Mouse (Mus musculus) embryonic fibroblast, embryonic 13.5 days (primary cell): ENCODE results near the gene Jpt1. TPM values are rescaled to one million over a fixed set of nuclear protein-coding genes. Genes with fewer than 3 reads are reported as not detected.
"Not testable (repeated sequence)": the region's sequence is repeated elsewhere in the genome, so short reads cannot be mapped to it uniquely, and the experiment has no call there.

Experiments
- H3K27ac ChIP-seq: 2 replicates; pipeline ENCODE4 v1.5.1; 2012; ENCODE audit warnings: low read length, control low read depth, inconsistent platforms; ENCODE audit not compliant: insufficient read depth
- H3K4me1 ChIP-seq: 2 replicates; pipeline ENCODE4 v1.6.1; 2011; ENCODE audit warnings: low read length; ENCODE audit not compliant: control insufficient read depth, insufficient read depth
- H3K4me3 ChIP-seq: 2 replicates; pipeline ENCODE4 v1.5.1; 2011; ENCODE audit warnings: mild to moderate bottlenecking, control low read depth, low read length; ENCODE audit not compliant: insufficient read depth
- CTCF ChIP-seq: IDR thresholded peaks from 2 replicates; pipeline ENCODE4 v1.5.1; 2011; ENCODE audit warnings: mild to moderate bottlenecking, control low read depth, low read length, moderate library complexity, borderline replicate concordance; ENCODE audit not compliant: insufficient read depth
- POLR2A ChIP-seq: IDR thresholded peaks from 2 replicates; pipeline ENCODE4 v1.6.1; 2011; ENCODE audit warnings: low read depth, mild to moderate bottlenecking, control low read depth, low read length, moderate library complexity
- polyA plus RNA-seq: library from polyadenylated mRNA; stranded (reverse); fragments of >200 nt; gene quantifications from 2 replicates; pipeline ENCODE4 v1.2.4, GENCODE M21; 2011; ENCODE audit warnings: low read depth; ENCODE audit not compliant: missing spikeins, insufficient read length

Gene Jpt1
- polyA plus RNA-seq, 1 experiment = 164 TPM

DNA sequence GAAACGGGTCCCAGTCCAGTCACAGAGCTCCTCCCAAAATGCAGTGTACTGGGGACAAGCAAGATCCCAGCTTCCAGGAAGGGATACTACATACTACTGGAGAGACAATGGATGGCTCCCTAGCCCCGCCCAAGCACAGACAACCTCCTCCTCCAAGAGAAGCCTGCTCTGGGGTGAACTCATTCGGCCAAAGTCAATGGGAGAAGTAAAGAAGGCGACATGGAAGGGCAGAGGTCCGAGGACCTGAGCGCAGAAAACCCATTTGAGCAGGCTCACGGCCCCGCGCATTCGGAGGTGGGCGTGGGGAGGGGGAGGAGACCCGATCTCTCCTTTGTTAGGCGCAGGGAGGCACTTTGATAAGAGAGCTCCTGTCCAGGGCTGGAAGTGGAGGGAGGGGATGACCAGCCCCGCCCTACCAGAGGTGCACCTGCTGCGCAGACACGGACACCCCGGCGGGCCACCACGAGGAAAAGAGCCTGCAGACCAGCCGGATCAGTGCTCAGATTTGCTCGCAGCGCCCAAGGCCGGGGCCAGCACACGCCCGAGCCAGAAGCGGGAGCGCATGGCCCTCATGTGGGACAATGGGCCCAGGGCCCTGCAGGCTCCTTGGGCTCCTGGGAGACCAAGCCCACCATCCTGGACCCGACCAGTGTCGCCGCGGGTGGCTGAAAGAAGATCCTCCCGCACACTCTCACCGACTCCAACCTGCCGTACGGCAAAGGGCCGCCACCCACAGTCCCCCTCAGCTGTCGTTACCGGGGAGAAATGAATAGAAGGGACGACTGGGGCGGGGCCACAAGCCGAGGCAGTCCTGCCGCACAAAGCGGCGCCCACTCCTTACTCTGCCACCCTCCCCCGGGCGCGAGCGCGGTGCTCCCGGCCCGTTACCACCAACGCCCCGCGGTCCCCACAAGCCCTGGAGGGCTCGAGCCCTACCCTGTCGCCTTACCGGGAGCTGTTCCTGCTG lies 633 bp downstream of the Jpt1 start:
- peak overlapping the region; percentile 91 for H3K4me3 ChIP-seq

DNA sequence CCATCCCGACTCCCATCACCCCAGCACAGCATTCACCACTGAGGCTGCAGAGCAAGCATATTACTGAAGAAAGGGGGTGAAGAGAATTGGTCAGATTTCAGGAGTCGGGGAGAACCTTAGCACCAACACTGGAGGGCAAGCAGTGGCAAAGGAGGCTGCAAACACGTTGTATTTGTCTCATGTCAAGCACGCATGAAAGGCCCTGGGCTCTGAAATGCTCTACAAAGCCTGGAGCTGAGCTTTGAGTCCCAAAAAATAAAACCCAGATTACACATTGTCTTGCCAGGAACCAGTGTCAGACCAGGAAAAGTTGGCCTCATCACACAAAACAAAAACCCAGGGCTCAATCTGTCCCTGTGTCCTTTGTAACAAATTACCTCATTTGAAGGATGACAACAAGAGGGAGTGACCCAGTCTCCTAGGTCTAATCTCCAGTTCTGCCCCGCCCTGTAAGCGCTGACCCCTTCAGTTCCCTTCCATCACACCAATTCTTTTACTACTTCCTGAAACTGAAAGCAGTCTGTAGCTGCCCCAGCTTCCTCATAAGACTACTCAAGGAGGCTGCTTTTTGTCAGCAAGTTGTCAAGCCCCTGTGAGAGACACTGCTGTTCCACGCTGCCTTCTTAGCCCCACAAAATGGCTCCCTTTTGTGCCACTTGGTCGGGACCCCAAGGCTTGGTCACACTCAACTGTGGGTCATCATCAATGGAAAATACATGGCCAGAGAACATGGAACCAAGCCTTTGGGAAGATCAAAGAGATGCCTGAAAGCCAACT lies 1.6 kb downstream of the Jpt1 start:
- Histone ChIP-seq H3K27ac (no peak overlapping the region), H3K4me1 (peaks cover 6% of the 10 kb centered on the region), H3K4me3 (peak overlapping the region; percentile 91)
- no peak for TF ChIP-seq POLR2A
- no peak for TF ChIP-seq CTCF

More for the DNA sequence above, 633 bp downstream of the Jpt1 start:
- Histone ChIP-seq H3K4me1 (peaks cover 6% of the 10 kb centered on the region), H3K27ac (0 out of 2 replicates have a peak overlapping the region, but pooled peaks have one; percentile 16)
- TF ChIP-seq POLR2A = no peak
- no peak for TF ChIP-seq CTCF

DNA sequence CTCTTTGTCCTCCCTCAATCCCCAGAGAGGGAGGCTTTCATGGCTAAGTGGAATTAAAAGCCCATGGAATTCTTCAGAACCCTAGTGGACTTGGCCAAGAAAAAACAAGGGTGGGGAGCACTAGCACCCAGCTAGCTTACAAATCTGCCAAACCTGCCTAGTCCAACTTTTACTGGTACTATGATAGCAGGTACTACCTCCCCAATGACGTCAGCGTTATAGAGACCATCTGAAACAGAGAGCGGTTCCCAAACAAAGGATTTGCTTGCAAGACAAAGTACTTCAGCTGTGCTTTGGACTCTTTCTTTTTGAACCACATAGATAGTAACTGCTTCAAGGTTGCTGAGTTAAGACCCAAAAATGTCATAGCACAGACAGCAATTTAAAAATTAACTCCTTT lies 2.2 kb downstream of the Jpt1 start:
- Histone ChIP-seq H3K4me1 (peaks cover 6% of the 10 kb centered on the region), H3K27ac (no peak overlapping the region), H3K4me3 (peak overlapping the region; percentile 91)
- TF ChIP-seq CTCF = no peak
- TF ChIP-seq POLR2A = no peak

DNA sequence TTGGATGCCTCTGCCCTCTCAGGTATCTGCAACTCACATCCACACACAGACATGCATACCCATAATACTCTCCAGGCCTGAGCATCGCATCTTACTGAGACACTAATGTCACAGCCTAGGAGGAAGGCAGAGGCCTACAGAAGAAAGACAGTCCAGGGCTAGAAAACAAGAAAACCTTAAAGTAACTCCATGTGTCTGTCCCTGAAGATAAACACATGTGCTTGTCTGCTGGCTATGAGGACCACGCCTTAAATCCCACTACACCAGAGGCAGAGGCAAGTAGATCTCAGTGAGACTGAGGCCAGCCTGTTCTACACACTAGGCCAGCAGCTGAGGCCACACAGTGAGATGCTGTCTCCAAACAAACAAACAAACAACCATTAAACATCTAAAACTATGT lies 3.1 kb downstream of the Jpt1 start:
- Histone ChIP-seq H3K4me3 (peak overlapping the region; percentile 91; the same call in 1 of the 2 replicates), H3K4me1 (peaks cover 6% of the 10 kb centered on the region), H3K27ac (no peak overlapping the region)
- no peak for TF ChIP-seq POLR2A
- TF ChIP-seq CTCF = no peak

GRCm38 (mm10) chr11:115510507-115510888 lies 3.7 kb downstream of the Jpt1 start:
- H3K27ac ChIP-seq = no peak overlapping the region
- peaks cover 6% of the 10 kb centered on the region for H3K4me1 ChIP-seq
- H3K4me3 ChIP-seq = no peak overlapping the region
- TF ChIP-seq CTCF (no peak), POLR2A (no peak)

DNA sequence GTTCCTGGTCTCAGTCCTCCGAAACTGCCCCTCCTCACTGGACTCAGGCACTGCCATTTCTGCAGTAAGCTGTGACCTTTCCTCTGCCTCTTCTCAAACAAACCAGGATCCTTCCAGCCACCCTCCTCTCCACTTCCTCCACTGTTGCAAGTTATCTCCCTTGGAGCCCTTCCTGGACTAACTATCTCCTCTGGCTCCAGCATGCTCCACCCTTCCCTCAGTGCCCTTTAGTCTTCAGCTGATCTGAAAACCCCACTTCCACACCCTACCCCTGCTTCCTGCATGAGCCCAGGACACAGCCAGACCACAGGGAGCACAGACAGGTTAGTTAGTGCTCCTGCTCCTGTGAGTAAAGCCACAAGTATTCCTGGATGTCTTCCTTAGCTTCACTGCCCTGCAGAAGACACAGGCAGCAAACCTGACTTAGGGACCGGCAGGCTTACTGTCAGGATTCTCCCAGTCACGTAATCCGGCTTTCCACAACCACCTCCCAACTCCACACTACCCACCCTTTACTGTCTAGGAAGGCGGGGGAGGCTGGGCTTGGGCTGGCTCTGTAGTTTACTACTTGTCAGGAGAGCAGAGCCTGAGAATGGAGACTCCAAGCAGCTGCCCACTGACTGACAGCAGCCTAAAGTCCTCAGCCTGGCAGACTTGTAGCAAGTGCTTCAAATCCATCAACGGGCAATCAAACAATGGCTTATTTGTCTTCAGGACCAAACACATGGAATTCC lies 4.2 kb downstream of the Jpt1 start:
- H3K4me3 ChIP-seq = no peak overlapping the region
- peaks cover 6% of the 10 kb centered on the region for H3K4me1 ChIP-seq
- H3K27ac ChIP-seq = no peak overlapping the region
- TF ChIP-seq POLR2A = no peak
- TF ChIP-seq CTCF = no peak

GRCm38 (mm10) chr11:115508061-115508460 lies 6.1 kb downstream of the Jpt1 start:
- H3K27ac ChIP-seq = no peak overlapping the region
- TF ChIP-seq CTCF (no peak), POLR2A (no peak)
- H3K4me1 ChIP-seq = peaks cover 6% of the 10 kb centered on the region
- H3K4me3 ChIP-seq = no peak overlapping the region

DNA sequence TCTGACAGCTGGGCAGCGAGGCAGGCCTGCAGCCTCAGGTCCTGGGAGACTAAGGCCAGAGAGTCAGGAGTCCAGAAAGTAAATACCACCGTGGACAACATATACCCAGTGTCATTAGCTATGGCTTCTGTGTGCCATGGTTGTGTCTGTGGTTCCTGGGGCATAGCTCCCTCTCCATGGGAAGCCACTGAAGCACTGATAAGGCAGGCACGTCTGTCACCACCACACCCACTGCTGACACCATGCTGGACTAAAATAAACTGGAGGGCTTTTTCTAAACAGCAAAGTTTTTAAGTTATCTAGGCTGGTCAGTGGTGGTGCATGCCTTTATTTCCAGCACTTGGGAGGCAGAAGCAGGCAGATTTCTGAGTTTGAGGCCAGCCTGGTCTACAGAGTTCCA lies 7.6 kb downstream of the Jpt1 start:
- H3K27ac ChIP-seq = no peak overlapping the region
- H3K4me1 ChIP-seq = peaks cover 6% of the 10 kb centered on the region
- no peak overlapping the region for H3K4me3 ChIP-seq
- TF ChIP-seq POLR2A (no peak), CTCF (no peak)

GRCm38 (mm10) chr11:115502636-115503035 lies 11.6 kb downstream of the Jpt1 start:
- Histone ChIP-seq H3K4me1 (no peaks in the 10 kb centered on the region), H3K4me3 (no peak overlapping the region), H3K27ac (no peak overlapping the region)
- TF ChIP-seq POLR2A = no peak
- no peak for TF ChIP-seq CTCF

DNA sequence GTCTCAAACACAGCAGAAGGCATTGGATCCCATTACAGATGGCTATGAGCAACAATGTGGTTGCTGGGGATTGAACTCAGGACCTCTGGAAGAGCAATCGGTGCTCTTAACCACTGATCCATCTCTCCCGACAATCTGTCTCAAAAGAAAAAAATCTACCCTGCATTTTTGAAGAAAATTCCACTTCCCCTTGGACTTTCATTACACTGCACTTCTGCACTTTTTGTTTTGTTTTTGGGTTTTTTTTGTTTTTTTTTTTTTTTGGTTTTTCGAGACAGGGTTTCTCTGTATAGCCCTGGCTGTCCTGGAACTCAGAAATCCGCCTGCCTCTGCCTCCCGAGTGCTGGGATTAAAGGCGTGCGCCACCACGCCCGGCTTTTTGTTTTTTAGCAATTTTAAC lies 17.6 kb downstream of the Jpt1 start:
- not testable (repeated sequence) for H3K27ac ChIP-seq, H3K4me1 ChIP-seq

More for the DNA sequence above, 17.6 kb downstream of the Jpt1 start:
- not testable (repeated sequence) for H3K4me3 ChIP-seq
